Mouse (Mus musculus): ENCODE results near the gene Pou5f2.

Pou5f2 gene

GRCm38 (mm10) chr13:78024683-78025294, at the start of gene Pou5f2:
Gene Pou5f2, plus strand, starts transcription at chr13:78024902.
- DNase-seq = no peak

- DNase-seq = no peak
Measured at GRCm38 (mm10) chr13:77976248-77976647, 48.5 kb upstream of the Pou5f2 start.

- no peak for DNase-seq
Measured at GRCm38 (mm10) chr13:77977121-77977520, 47.6 kb upstream of the Pou5f2 start.

- peak; percentile 70 for DNase-seq
Measured at GRCm38 (mm10) chr13:77982105-77982851, 42.4 kb upstream of the Pou5f2 start.

- no peak for DNase-seq
Measured at GRCm38 (mm10) chr13:77982852-77983202, 41.9 kb upstream of the Pou5f2 start.

GRCm38 (mm10) chr13:77991189-77991886, 33.4 kb upstream of the Pou5f2 start:
- no peak for DNase-seq

GRCm38 (mm10) chr13:78004649-78005048, 20.1 kb upstream of the Pou5f2 start:
- DNase-seq = no peak

GRCm38 (mm10) chr13:78005344-78005743, 19.4 kb upstream of the Pou5f2 start:
- DNase-seq = no peak

GRCm38 (mm10) chr13:78010176-78010575, 14.5 kb upstream of the Pou5f2 start:
- no peak for DNase-seq

GRCm38 (mm10) chr13:78032821-78033220, 8.1 kb downstream of the Pou5f2 start:
- DNase-seq = no peak

GRCm38 (mm10) chr13:78037203-78037602, 12.5 kb downstream of the Pou5f2 start:
- no peak for DNase-seq

GRCm38 (mm10) chr13:78043203-78043602, 18.5 kb downstream of the Pou5f2 start:
- no peak for DNase-seq

GRCm38 (mm10) chr13:78045116-78045515, 20.4 kb downstream of the Pou5f2 start:
- no peak for DNase-seq

All from cerebellum, adult 9-10 months (tissue).